Mouse (Mus musculus) ES-E14 (cell line): ENCODE measurements around the gene Acp5. TPM values are rescaled to one million over a fixed set of nuclear protein-coding genes. Genes with fewer than 3 reads are reported as not detected.

Experiments
- DNase-seq: peaks from one replicate; pipeline ENCODE4 v3.0.0-alpha.2; 2013; ENCODE audit warnings: low read depth, low spot score
- H3K27ac ChIP-seq: 2 replicates; pipeline ENCODE4 v1.5.1; 2012; ENCODE audit warnings: low read depth, mild to moderate bottlenecking, low read length, moderate library complexity, mixed read lengths; ENCODE audit not compliant: poor library complexity, insufficient read depth, severe bottlenecking
- H3K36me3 ChIP-seq: 2 replicates; pipeline ENCODE4 v1.6.1; 2012; ENCODE audit warnings: mild to moderate bottlenecking, low read length, moderate library complexity, mixed read lengths; ENCODE audit not compliant: control insufficient read depth, poor library complexity, insufficient read depth, severe bottlenecking
- H3K4me1 ChIP-seq, 2 experiments: fragments of 150-350 bp in 1 of 2; sonication (generic) in 1 of 2; 2 replicates each; pipeline ENCODE4 v1.6.1; 2012; ENCODE audit warnings: low read length in 2 of 2, mild to moderate bottlenecking in 1 of 2, mixed read lengths in 1 of 2; ENCODE audit not compliant: control insufficient read depth in 2 of 2, insufficient read depth in 2 of 2, poor library complexity in 1 of 2
- H3K4me3 ChIP-seq, 2 experiments: fragments of 150-350 bp in 1 of 2; sonication (generic) in 1 of 2; 2 replicates each; pipeline ENCODE4 v1.5.1; 2012; ENCODE audit warnings: low read length in 2 of 2, low read depth in 1 of 2, mild to moderate bottlenecking in 1 of 2, mixed read lengths in 1 of 2; ENCODE audit not compliant: insufficient read depth in 1 of 2, poor library complexity in 1 of 2, severe bottlenecking in 1 of 2
- H3K9ac ChIP-seq: 2 replicates; pipeline ENCODE4 v1.6.1; 2012; ENCODE audit warnings: low read depth, mild to moderate bottlenecking, low read length, mixed read lengths; ENCODE audit not compliant: poor library complexity, insufficient read depth, severe bottlenecking
- H3K9me3 ChIP-seq: fragments of 150-350 bp; sonication (generic); 2 replicates; pipeline ENCODE4 v1.6.1; 2012; ENCODE audit warnings: low read depth, mild to moderate bottlenecking, low read length; ENCODE audit not compliant: control insufficient read depth, insufficient read depth
- CHD2 ChIP-seq: IDR thresholded peaks from 2 replicates; pipeline ENCODE4 v1.6.1; 2014; ENCODE audit warnings: mild to moderate bottlenecking, low read depth, low read length, inconsistent platforms
- HCFC1 ChIP-seq: IDR thresholded peaks from 2 replicates; pipeline ENCODE4 v1.6.1; 2012; ENCODE audit warnings: low read length, inconsistent platforms, borderline replicate concordance; ENCODE audit not compliant: insufficient read depth
- MAFK ChIP-seq: IDR thresholded peaks from 2 replicates; pipeline ENCODE4 v1.6.1; 2014; ENCODE audit warnings: mild to moderate bottlenecking, low read depth, low read length, inconsistent platforms; ENCODE audit not compliant: insufficient read depth
- ZC3H11A ChIP-seq: IDR thresholded peaks from 2 replicates; pipeline ENCODE4 v1.6.1; 2012; ENCODE audit warnings: low read depth, mild to moderate bottlenecking, inconsistent platforms, low read length, borderline replicate concordance
- ZNF384 ChIP-seq: IDR thresholded peaks from 2 replicates; pipeline ENCODE4 v1.6.1; 2012; ENCODE audit warnings: low read depth, low read length, inconsistent platforms
- in situ Hi-C, 2 experiments: fragments of 600-800 bp; cut with MboI; formaldehyde crosslinking; loops; one replicate each; pipeline ENCODE4 v1.15.1; 2025; ENCODE audit warnings: low sequenced_read_pairs in 2 of 2, inconsistent platforms in 1 of 2; ENCODE audit not compliant: unreplicated experiment in 2 of 2
- total RNA-seq: library from RNA; depleted of rRNA; stranded (reverse); fragments of 300-350 nt; gene quantifications from 2 replicates; pipeline ENCODE4 v1.2.3, GENCODE M21; 2012

Gene Acp5
- total RNA-seq, 1 experiment: 14.6 TPM

DNA sequence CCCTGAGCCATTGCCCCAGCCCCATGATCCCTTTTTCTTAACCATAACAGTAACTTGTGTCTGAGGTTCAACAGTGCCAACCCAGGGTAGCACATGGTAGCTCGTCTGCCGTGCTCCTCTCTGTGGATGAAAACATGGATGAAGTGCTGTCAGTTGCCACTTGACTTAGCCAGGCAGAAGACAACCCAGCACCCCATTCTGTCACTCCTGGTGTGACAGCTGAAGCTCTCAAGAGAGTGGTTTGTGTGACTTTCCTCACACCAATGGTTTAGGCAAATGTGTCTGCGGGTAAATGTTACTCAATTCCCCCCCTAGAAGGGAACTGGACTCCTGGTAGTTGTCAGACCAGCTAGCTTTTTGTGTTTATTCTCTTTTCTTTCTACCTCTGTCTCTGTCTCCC is 13.5 kb downstream of the Acp5 start:
- Histone ChIP-seq H3K4me3 (no peak overlapping the region), H3K4me1 (peaks cover 3 to 8% of the 10 kb centered on the region in 2 experiments; a peak in 2 of 4 replicates), H3K27ac (no peak overlapping the region), H3K9me3 (no peaks in the 10 kb centered on the region), H3K36me3 (no peaks in the 10 kb centered on the region), H3K9ac (no peak overlapping the region)
- in situ Hi-C loops: no loop called here
- no peak for DNase-seq
- no peak for TF ChIP-seq HCFC1
- no peak for TF ChIP-seq ZNF384
- no peak for TF ChIP-seq ZC3H11A
- no peak for TF ChIP-seq CHD2

DNA sequence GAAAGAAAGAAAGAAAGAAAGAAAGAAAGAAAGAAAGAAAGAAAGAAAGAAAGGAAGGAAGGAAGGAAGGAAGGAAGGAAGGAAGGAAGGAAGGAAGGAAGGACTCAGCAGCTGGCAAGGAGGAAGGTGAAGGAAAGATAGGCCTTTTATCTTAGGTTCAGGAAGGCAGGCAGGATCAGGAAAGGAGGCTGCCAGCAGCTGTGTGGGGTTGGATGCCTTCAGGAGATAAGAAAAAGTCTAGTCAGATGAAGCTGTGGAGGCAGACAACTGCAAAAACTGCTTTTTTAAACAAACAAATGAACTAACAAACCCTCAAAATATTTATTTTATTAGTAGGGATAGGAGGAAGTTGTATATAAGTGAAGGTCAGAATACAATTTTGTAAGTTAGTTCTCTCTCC is 14.0 kb downstream of the Acp5 start:
- no peaks in the 10 kb centered on the region for H3K9me3 ChIP-seq

DNA sequence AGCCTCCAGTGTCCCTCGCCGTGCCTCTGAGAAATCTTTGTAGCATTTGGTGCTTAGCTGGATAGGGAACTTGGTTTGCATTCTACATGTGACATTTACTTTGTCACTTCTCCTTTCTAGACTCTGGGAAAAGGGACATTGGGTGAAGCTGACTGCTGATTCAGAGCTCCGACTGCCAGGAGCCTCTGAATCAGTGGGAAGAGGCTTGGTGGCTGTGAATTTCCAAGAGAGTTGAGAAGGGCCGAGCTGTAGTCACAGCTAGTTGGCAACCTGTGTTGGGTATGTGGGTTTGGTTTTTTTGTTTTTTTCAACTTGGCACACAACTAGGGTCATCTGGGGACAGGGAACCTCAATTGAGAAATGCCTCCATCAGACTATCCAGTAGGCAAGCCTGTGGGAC is 16.0 kb downstream of the Acp5 start:
- Histone ChIP-seq H3K4me1 (peaks cover 0 to 6% of the 10 kb centered on the region in 2 experiments; a peak in 1 of 4 replicates), H3K4me3 (no peak overlapping the region), H3K36me3 (no peaks in the 10 kb centered on the region), H3K27ac (no peak overlapping the region), H3K9ac (no peak overlapping the region), H3K9me3 (no peaks in the 10 kb centered on the region)
- DNase-seq: no peak
- TF ChIP-seq CHD2 (no peak), MAFK (no peak), ZC3H11A (no peak), ZNF384 (no peak), HCFC1 (no peak)
- in situ Hi-C loops: no loop called here

More for the DNA sequence above, 14.0 kb downstream of the Acp5 start:
- Histone ChIP-seq H3K4me3 (no peak overlapping the region), H3K27ac (no peak overlapping the region), H3K4me1 (peaks cover 3 to 5% of the 10 kb centered on the region in 2 experiments; a peak in 2 of 4 replicates), H3K36me3 (no peaks in the 10 kb centered on the region), H3K9ac (no peak overlapping the region)
- no peak for TF ChIP-seq ZC3H11A
- TF ChIP-seq HCFC1: no peak
- TF ChIP-seq ZNF384: no peak
- no peak for TF ChIP-seq CHD2
- DNase-seq: no peak
- in situ Hi-C loops: no loop called here

DNA sequence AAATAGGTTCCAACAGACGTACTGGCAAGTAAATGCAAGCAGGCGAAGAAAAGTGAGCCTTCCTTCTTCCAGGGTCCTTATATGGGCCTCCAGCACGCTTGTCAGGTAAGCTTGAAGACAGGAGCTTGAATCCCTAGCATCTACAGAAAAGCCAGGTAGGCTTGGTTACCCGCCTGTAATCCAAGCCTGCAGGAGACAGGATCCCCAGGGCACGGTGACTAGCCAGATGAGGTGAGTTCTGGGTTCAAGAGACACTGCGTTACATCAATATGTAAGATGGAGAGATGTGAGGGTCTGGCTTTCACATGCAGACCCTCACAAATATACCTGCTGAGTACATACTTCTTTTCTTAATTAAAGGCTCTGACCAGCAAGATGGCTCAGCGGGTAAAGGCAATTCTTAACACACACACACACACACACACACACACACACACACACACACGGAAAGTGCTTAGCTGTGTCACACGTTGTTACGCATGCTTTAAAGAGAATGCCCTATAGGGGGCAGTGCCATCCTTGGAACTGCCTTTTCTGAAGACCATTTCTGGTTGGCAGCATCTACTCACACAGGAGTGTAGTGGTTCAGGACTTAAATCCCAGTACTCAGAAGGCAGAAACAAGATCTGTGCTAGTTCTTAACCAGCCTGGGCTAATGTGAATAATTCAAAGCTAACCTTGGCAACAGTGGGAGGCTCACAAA is 17.6 kb downstream of the Acp5 start:
- no peak for TF ChIP-seq ZC3H11A

More for the DNA sequence above, 17.6 kb downstream of the Acp5 start:
- in situ Hi-C loops: no loop called here
- H3K9me3 ChIP-seq: no peaks in the 10 kb centered on the region
- peak overlapping the region; percentile 70 to 71 for H3K4me3 ChIP-seq
- peak overlapping the region; percentile 84; the same call in 1 of the 2 replicates for H3K9ac ChIP-seq
- H3K36me3 ChIP-seq: peaks cover 10% of the 10 kb centered on the region
- peaks cover 0 to 6% of the 10 kb centered on the region in 2 experiments; a peak in 1 of 4 replicates for H3K4me1 ChIP-seq
- DNase-seq: peak; percentile 80
- H3K27ac ChIP-seq: no peak overlapping the region
